Mouse (Mus musculus): Measurements from ENCODE around the gene Ddit4.

GRCm38 (mm10) chr10:59971813-59972212, 20.2 kb upstream of the Ddit4 start:
- TF ChIP-seq POLR2A (IDR thresholded peaks at IDR 0.05; ENCODE audit: insufficient read length, low read depth) (no peak), POLR2AphosphoS2 (IDR thresholded peaks at IDR 0.05; ENCODE audit: insufficient read length, low read depth) (no peak)
